8 mouse cellular contexts compared by ENCODE assay signal in the genomic region with DNA sequence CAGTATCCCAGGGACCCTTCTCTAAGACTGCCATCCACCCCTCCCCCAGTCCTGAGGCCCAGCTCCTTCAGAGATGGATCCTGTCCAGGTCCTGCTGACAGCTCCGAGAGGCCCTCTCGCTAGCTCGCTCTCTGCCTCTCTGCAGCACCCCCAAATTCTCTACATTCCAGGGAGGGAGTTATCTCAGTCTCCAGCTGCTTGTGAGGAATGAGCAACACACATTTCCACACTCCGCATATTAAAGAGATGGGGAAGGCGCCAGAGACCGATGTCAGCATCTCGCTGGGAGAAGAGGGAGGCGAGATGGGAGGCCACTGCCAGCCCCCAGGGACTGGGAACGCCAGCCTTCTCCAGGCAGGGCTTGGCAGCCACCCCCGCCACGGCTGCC. TPM values are rescaled to one million over a fixed set of nuclear protein-coding genes. Genes with fewer than 3 reads are reported as not detected.
DNase-seq lines count a peak whose midpoint lies in the region; ATAC-seq lines count a peak whose summit lies in the region.
"Had no signal": no experiment of that assay in that cellular context is flagged by ENCODE, and none has a peak within 500 bp of the region (broad histone marks: within the 10 kb centered on the region; RNA-seq: fewer than 3 reads in every experiment).

No protein-coding gene starts in this region.

- peak; percentile 74 for ATAC-seq in embryonic facial prominence, embryonic 14.5 days (ENCODE audit: low read depth)
- peak; percentile 45; the same call in 1 of the 2 replicates for ATAC-seq in hindbrain, embryonic 15.5 days (ENCODE audit: low FRiP score, low read depth)

- H3K27ac ChIP-seq in embryonic facial prominence, embryonic 14.5 days (replicated peaks; ENCODE audit: low read depth, low read length), result 0 out of 2 replicates have a peak overlapping the region, but pooled peaks have one; percentile 16
- H3K27ac ChIP-seq in hindbrain, embryonic 15.5 days (replicated peaks), result 0 out of 2 replicates have a peak overlapping the region, but pooled peaks have one; percentile 4
- H3K27ac ChIP-seq: liver, embryonic 14.5 days had no signal

- peak; percentile 74 for DNase-seq in brain, adult 2 months (ENCODE audit: low read depth, low spot score)
- peak; percentile 83 for DNase-seq in embryonic facial prominence, embryonic 14.5 days (ENCODE audit: low spot score)
- peak; percentile 54 to 67 for DNase-seq in lung, adult 18-20 months
- DNase-seq in right cerebral cortex, postnatal 14 days, result peak; percentile 49
- DNase-seq in layer of hippocampus, postnatal 25 days (ENCODE audit: extremely low spot score in 1 of 2, low spot score in 1 of 2), result no peak
- no peak for DNase-seq in adrenal gland, postnatal 14 days

- no peaks in the 10 kb centered on the region for H3K36me3 ChIP-seq in embryonic facial prominence, embryonic 14.5 days (ENCODE audit: control insufficient read depth, insufficient read depth, low read length)
- H3K36me3 ChIP-seq in hindbrain, embryonic 15.5 days, result no peaks in the 10 kb centered on the region

- peaks cover 5% of the 10 kb centered on the region; the same call in 1 of the 2 replicates for H3K4me1 ChIP-seq in embryonic facial prominence, embryonic 14.5 days (ENCODE audit: control insufficient read depth, insufficient read depth, low read length)
- H3K4me1 ChIP-seq in hindbrain, embryonic 15.5 days (replicated peaks), result peaks cover 9% of the 10 kb centered on the region

- no peaks in the 10 kb centered on the region for H3K27me3 ChIP-seq in embryonic facial prominence, embryonic 14.5 days (replicated peaks; ENCODE audit: control insufficient read depth, insufficient read depth, low read length)
- no peaks in the 10 kb centered on the region for H3K27me3 ChIP-seq in hindbrain, embryonic 15.5 days

- no peak overlapping the region for H3K4me3 ChIP-seq in embryonic facial prominence, embryonic 14.5 days (ENCODE audit: low read depth, low read length)
- no peak overlapping the region for H3K4me3 ChIP-seq in hindbrain, embryonic 15.5 days

- no peaks in the 10 kb centered on the region for H3K9me3 ChIP-seq in embryonic facial prominence, embryonic 14.5 days (ENCODE audit: control insufficient read depth, low read length)
- H3K9me3 ChIP-seq in hindbrain, embryonic 15.5 days, result no peaks in the 10 kb centered on the region

- 4% methylated on average over 10 of the region's 11 CpGs for WGBS in embryonic facial prominence, embryonic 14.5 days
- WGBS in hindbrain, embryonic 15.5 days, result 15% methylated on average over 11 of the region's 11 CpGs

- no peak overlapping the region for H3K9ac ChIP-seq in embryonic facial prominence, embryonic 14.5 days (ENCODE audit: low read depth, low read length)
- no peak overlapping the region for H3K9ac ChIP-seq in hindbrain, embryonic 15.5 days
- H3K9ac ChIP-seq: liver, embryonic 14.5 days had no signal

- peak overlapping the region; percentile 28 for H3K4me2 ChIP-seq in embryonic facial prominence, embryonic 14.5 days (ENCODE audit: low read depth, low read length)
- peak overlapping the region; percentile 20 for H3K4me2 ChIP-seq in hindbrain, embryonic 15.5 days

RNA-seq across cellular contexts. Expression of a gene that starts 15.9 kb away (rescaled TPM):
- polyA plus RNA-seq in embryonic facial prominence, embryonic 14.5 days (2014; fragmentation: Nextera tagmentation; extraction: Ambion mirVana), result 50.6 and 54.1 TPM in 2 replicates
- 106 and 110 TPM in 2 replicates for polyA plus RNA-seq in hindbrain, embryonic 15.5 days (2015; fragmentation: Nextera tagmentation; extraction: Ambion mirVana)
- 10 to 100 TPM; 78.5 to 82.0 TPM for total RNA-seq in layer of hippocampus, postnatal 25 days (2021)
- 36.3 and 36.4 TPM in 2 replicates for total RNA-seq in adrenal gland, postnatal 14 days (2021)

RNA-seq across cellular contexts. Expression of a gene that starts 46.8 kb away (rescaled TPM):
- polyA plus RNA-seq in embryonic facial prominence, embryonic 14.5 days (2014; fragmentation: Nextera tagmentation; extraction: Ambion mirVana), result 34.8 and 35.3 TPM in 2 replicates
- polyA plus RNA-seq in hindbrain, embryonic 15.5 days (2015; fragmentation: Nextera tagmentation; extraction: Ambion mirVana), result 23.7 and 24.8 TPM in 2 replicates
- 10 to 100 TPM; 30.2 to 33.7 TPM for total RNA-seq in layer of hippocampus, postnatal 25 days (2021)
- total RNA-seq in adrenal gland, postnatal 14 days (2021), result 24.3 and 24.7 TPM in 2 replicates

RNA-seq across cellular contexts. Expression of a gene that starts 52.9 kb away (rescaled TPM):
- polyA plus RNA-seq in embryonic facial prominence, embryonic 14.5 days (2014; fragmentation: Nextera tagmentation; extraction: Ambion mirVana), result 14.2 and 15.1 TPM in 2 replicates
- 15.9 and 17.8 TPM in 2 replicates for polyA plus RNA-seq in hindbrain, embryonic 15.5 days (2015; fragmentation: Nextera tagmentation; extraction: Ambion mirVana)
- total RNA-seq in layer of hippocampus, postnatal 25 days (2021), result 10 to 100 TPM; 33.7 to 42.0 TPM
- 49.6 and 52.0 TPM in 2 replicates for total RNA-seq in adrenal gland, postnatal 14 days (2021)

Comparison
In these comparisons a context has a peak if more than half of its experiments do, and no peak if none do; other contexts are left out.
1. DNase-seq: peak in brain, adult 2 months (single experiment), embryonic facial prominence, embryonic 14.5 days (single experiment), lung, adult 18-20 months (2 of 2) and right cerebral cortex, postnatal 14 days (single experiment); none in layer of hippocampus, postnatal 25 days (0 of 2) and adrenal gland, postnatal 14 days (single experiment).